Mouse (Mus musculus): Measurements from ENCODE around the gene Cyp3a57. TPM values are rescaled to one million over a fixed set of nuclear protein-coding genes. Genes with fewer than 3 reads are reported as not detected.

The Cyp3a57 gene
- polyA plus RNA-seq, 1 experiment from 2014 or later, result not detected

- Histone ChIP-seq H3K27ac (no peak overlapping the region), H3K27me3 (replicated peaks) (no peaks in the 10 kb centered on the region), H3K36me3 (no peaks in the 10 kb centered on the region), H3K9me3 (no peaks in the 10 kb centered on the region), H3K4me2 (replicated peaks) (no peak overlapping the region), H3K4me1 (replicated peaks) (no peaks in the 10 kb centered on the region), H3K9ac (no peak overlapping the region), H3K4me3 (replicated peaks) (no peak overlapping the region)
- no peak for ATAC-seq
- 86% methylated on average over 1 of the region's 1 CpGs for WGBS
Observed at GRCm38 (mm10) chr5:145433688-145434087, 88.6 kb downstream of the Cyp3a57 start.

Other genes with a start within 250 kb of the Cyp3a57 start
- gene Arpc1b, start 231.1 kb upstream of the Cyp3a57 start, polyA plus RNA-seq (2015; fragmentation: Nextera tagmentation; extraction: Ambion mirVana), result 554 and 591 TPM in 2 replicates
- 77.0 and 87.1 TPM in 2 replicates for gene Pdap1, start 205.0 kb upstream of the Cyp3a57 start, polyA plus RNA-seq (2015; fragmentation: Nextera tagmentation; extraction: Ambion mirVana)
- gene Bud31, start 204.9 kb upstream of the Cyp3a57 start, polyA plus RNA-seq (2015; fragmentation: Nextera tagmentation; extraction: Ambion mirVana), result 176 and 185 TPM in 2 replicates
- 13.6 and 14.2 TPM in 2 replicates for gene Ptcd1, start 178.2 kb upstream of the Cyp3a57 start, polyA plus RNA-seq (2015; fragmentation: Nextera tagmentation; extraction: Ambion mirVana)
- gene Cpsf4, start 178.1 kb upstream of the Cyp3a57 start, polyA plus RNA-seq (2015; fragmentation: Nextera tagmentation; extraction: Ambion mirVana), result 43.1 and 47.1 TPM in 2 replicates
- 899 and 947 TPM in 2 replicates for gene Atp5j2, start 153.2 kb upstream of the Cyp3a57 start, polyA plus RNA-seq (2015; fragmentation: Nextera tagmentation; extraction: Ambion mirVana)
- 7.8 and 9.5 TPM in 2 replicates for gene Zkscan14, start 143.4 kb upstream of the Cyp3a57 start, polyA plus RNA-seq (2015; fragmentation: Nextera tagmentation; extraction: Ambion mirVana)
- 9.7 and 10.3 TPM in 2 replicates for gene Zkscan5, start 140.7 kb upstream of the Cyp3a57 start, polyA plus RNA-seq (2015; fragmentation: Nextera tagmentation; extraction: Ambion mirVana)
- gene Zfp655, start 113.6 kb upstream of the Cyp3a57 start, polyA plus RNA-seq (2015; fragmentation: Nextera tagmentation; extraction: Ambion mirVana), result 33.1 and 38.6 TPM in 2 replicates
- 0.36 and 0.49 TPM in 2 replicates for gene Zscan25, start 64.8 kb upstream of the Cyp3a57 start, polyA plus RNA-seq (2015; fragmentation: Nextera tagmentation; extraction: Ambion mirVana)
- gene Cyp3a16, start 124.4 kb downstream of the Cyp3a57 start, polyA plus RNA-seq (2015; fragmentation: Nextera tagmentation; extraction: Ambion mirVana), result 0.09 TPM in 1 of 2 replicates, not detected in the other
- not detected in 2 replicates for gene Cyp3a41b, start 239.5 kb downstream of the Cyp3a57 start, polyA plus RNA-seq (2015; fragmentation: Nextera tagmentation; extraction: Ambion mirVana)